ENCODE assay signal across 16 mouse cellular contexts in genomic region chr3:101295931-101296820, GRCm38 (mm10). TPM values are rescaled to one million over a fixed set of nuclear protein-coding genes. Genes with fewer than 3 reads are reported as not detected.
A peak's percentile ranks its signal among the peaks of the same experiment; 100 is the strongest.
DNase-seq lines count a peak whose midpoint lies in the region; ATAC-seq lines count a peak whose summit lies in the region.
"Had no signal": no experiment of that assay in that cellular context is flagged by ENCODE, and none has a peak within 500 bp of the region (broad histone marks: within the 10 kb centered on the region; RNA-seq: fewer than 3 reads in every experiment).

No protein-coding gene starts in this region.

- peak; percentile 68 for DNase-seq in CD4-positive helper T cell, adult 2 months (ENCODE audit: low read depth, low spot score)
- peak; percentile 72 for DNase-seq in CD4-positive, CD25-positive, alpha-beta regulatory T cell, adult 2 months (ENCODE audit: low read depth, low spot score)
- DNase-seq in thymus, postnatal 14 days = peak; percentile 62
- DNase-seq in layer of hippocampus, adult 18-20 months (ENCODE audit: low spot score in 2 of 2) = no peak
- DNase-seq in adrenal gland, postnatal 14 days = no peak
- DNase-seq in layer of hippocampus, postnatal 25 days (ENCODE audit: extremely low spot score in 1 of 2, low spot score in 1 of 2) = no peak

- peak; percentile 23 for ATAC-seq in inflammation-experienced regulatory T-cells, adult 6 months

RNA-seq across cellular contexts. Expression of gene Cd2, which starts 8.4 kb away (rescaled TPM):
- polyA plus RNA-seq in inflammation-experienced regulatory T-cells, adult 6 months (2017; shearing (Covaris generic)) = 1,000 to 10,000 TPM; 1,311 to 1,764 (median 1,493) TPM
- total RNA-seq in layer of hippocampus, adult 18-20 months (2021) = not detected
- total RNA-seq in adrenal gland, postnatal 14 days (2021) = 1.3 and 16.9 TPM in 2 replicates
- total RNA-seq in layer of hippocampus, postnatal 25 days (2021) = not detected
- total RNA-seq: hindbrain, postnatal 0 days; layer of hippocampus, adult 2 months; left cerebral cortex, postnatal 25 days; midbrain, postnatal 0 days had no signal
- polyA plus RNA-seq: forebrain, embryonic 10.5 days; heart, embryonic 14.5 days; hindbrain, postnatal 0 days; kidney, postnatal 0 days; limb, embryonic 14.5 days; neural tube, embryonic 12.5 days had no signal

Comparison
In these comparisons a context has a peak if more than half of its experiments do, and no peak if none do; other contexts are left out.
1. DNase-seq: peak in CD4-positive helper T cell, adult 2 months (single experiment), CD4-positive, CD25-positive, alpha-beta regulatory T cell, adult 2 months (single experiment) and thymus, postnatal 14 days (single experiment); none in layer of hippocampus, adult 18-20 months (0 of 2), adrenal gland, postnatal 14 days (single experiment) and layer of hippocampus, postnatal 25 days (0 of 2).